Comparison of ENCODE assay signal across 8 mouse cellular contexts in the genomic region with DNA sequence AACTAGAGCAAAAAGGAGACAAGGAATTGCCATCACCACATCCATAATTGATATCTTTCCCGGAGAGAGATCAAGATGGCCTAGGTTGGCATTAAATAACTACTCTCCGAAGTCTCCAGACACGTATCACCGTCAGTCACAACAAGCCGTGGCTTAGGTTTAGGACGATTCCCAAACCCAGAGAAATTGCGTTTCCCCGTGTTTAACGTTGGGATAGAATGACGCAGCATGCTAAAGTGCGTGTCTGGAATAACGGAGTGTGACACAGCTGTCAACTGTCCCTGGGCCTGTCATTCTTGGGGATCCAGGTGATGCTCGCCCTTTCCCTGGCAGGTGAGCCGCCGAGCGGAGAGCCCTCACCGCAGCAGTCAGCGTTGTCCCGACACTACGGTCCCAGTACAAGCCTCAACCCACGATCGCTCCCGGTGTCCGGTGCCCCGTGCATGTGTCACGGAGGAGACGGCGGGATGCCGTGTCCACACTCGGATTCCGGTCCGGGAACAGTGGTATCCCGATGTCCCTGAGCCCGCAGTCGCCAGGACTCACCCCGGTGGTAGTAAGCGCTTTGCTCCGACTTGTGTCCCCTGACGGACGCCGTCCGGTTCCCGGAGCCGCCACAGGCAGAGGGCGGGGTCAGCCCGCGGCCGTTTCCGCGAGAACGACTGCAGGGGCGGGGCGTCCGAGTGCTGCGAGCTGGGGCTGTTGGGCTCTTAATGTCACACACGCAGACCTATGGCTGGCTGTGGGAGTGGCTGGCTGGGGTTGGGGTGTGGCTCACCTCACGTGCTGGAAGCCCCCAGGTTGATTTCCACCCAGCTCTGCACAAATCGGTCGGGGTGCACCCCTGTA. TPM values are rescaled to one million over a fixed set of nuclear protein-coding genes. Genes with fewer than 3 reads are reported as not detected.
A peak's percentile ranks its signal among the peaks of the same experiment; 100 is the strongest.
DNase-seq lines count a peak whose midpoint lies in the region; ATAC-seq and TF ChIP-seq lines count a peak whose summit lies in the region.

No protein-coding gene starts in this region.

- peak overlapping the region; percentile 81 for H3K27ac ChIP-seq in hindbrain, embryonic 10.5 days
- H3K27ac ChIP-seq in lung, embryonic 16.5 days (ENCODE audit: low read length): peak overlapping the region; percentile 73
- H3K27ac ChIP-seq in thymus, adult 2 months (ENCODE audit: control insufficient read depth, insufficient read depth, low read length): peak overlapping the region; percentile 21; the same call in 1 of the 2 replicates

- no peak for TF ChIP-seq CTCF in thymus, adult 2 months (IDR thresholded peaks at IDR 0.05; ENCODE audit: borderline replicate concordance, control insufficient read depth, extremely low read depth, insufficient read depth, low read length, poor library complexity)

- DNase-seq in Muller cell, postnatal 12 days (ENCODE audit: inconsistent ontology term): peak; percentile 95
- peak; percentile 91 for DNase-seq in cerebellum, adult 9-10 months
- peak; percentile 92 for DNase-seq in hindbrain, embryonic 10.5 days (ENCODE audit: low spot score)
- DNase-seq in layer of hippocampus, adult 9-11 months: peak; percentile 90
- peak; percentile 90 for DNase-seq in ovary, adult 18-20 months (ENCODE audit: low spot score)
- peak; percentile 94 for DNase-seq in thymus, adult 2 months

- no peaks in the 10 kb centered on the region for H3K36me3 ChIP-seq in hindbrain, embryonic 10.5 days
- 0 out of 2 replicates have a peak, but pooled peaks cover 3% of the 10 kb centered on the region for H3K36me3 ChIP-seq in lung, embryonic 16.5 days (ENCODE audit: control insufficient read depth, insufficient read depth, low read length)
- 0 out of 2 replicates have a peak, but pooled peaks cover 4% of the 10 kb centered on the region for H3K36me3 ChIP-seq in thymus, adult 2 months (ENCODE audit: control insufficient read depth, insufficient read depth, low read length)

- H3K9me3 ChIP-seq in hindbrain, embryonic 10.5 days: no peaks in the 10 kb centered on the region
- H3K9me3 ChIP-seq in lung, embryonic 16.5 days (ENCODE audit: control insufficient read depth, low read length): no peaks in the 10 kb centered on the region

- H3K27me3 ChIP-seq in hindbrain, embryonic 10.5 days (ENCODE audit: insufficient read depth, poor library complexity, severe bottlenecking): no peaks in the 10 kb centered on the region
- H3K27me3 ChIP-seq in lung, embryonic 16.5 days (ENCODE audit: control insufficient read depth, insufficient read depth, low read depth, low read length): no peaks in the 10 kb centered on the region
- H3K27me3 ChIP-seq in thymus, adult 2 months (ENCODE audit: control insufficient read depth, insufficient read depth, low read length): no peaks in the 10 kb centered on the region

- peak; percentile 82 for ATAC-seq in frontal cortex, adult (ENCODE audit: low TSS enrichment)
- ATAC-seq in lung, embryonic 16.5 days (ENCODE audit: low read depth): peak; percentile 98

- H3K4me2 ChIP-seq in lung, embryonic 16.5 days (ENCODE audit: low read depth, low read length): peak overlapping the region; percentile 74

- H3K4me1 ChIP-seq in hindbrain, embryonic 10.5 days (replicated peaks): peaks cover 7% of the 10 kb centered on the region
- H3K4me1 ChIP-seq in lung, embryonic 16.5 days (replicated peaks; ENCODE audit: control insufficient read depth, insufficient read depth, low read length): 0 out of 2 replicates have a peak, but pooled peaks cover 3% of the 10 kb centered on the region
- 0 out of 2 replicates have a peak, but pooled peaks cover 8% of the 10 kb centered on the region for H3K4me1 ChIP-seq in thymus, adult 2 months (replicated peaks; ENCODE audit: control insufficient read depth, insufficient read depth, low read length)

- no peak for TF ChIP-seq POLR2A in thymus, adult 2 months (IDR thresholded peaks at IDR 0.05; ENCODE audit: control insufficient read depth, extremely low read depth, insufficient read depth, low read length, poor library complexity)

- under 1% methylated on average over 59 of the region's 59 CpGs for WGBS in hindbrain, embryonic 10.5 days
- WGBS in lung, embryonic 16.5 days: under 1% methylated on average over 59 of the region's 59 CpGs
- under 1% methylated on average over 59 of the region's 59 CpGs for WGBS in thymus, adult 2 months

- peak overlapping the region; percentile 66 for H3K4me3 ChIP-seq in hindbrain, embryonic 10.5 days
- H3K4me3 ChIP-seq in lung, embryonic 16.5 days (ENCODE audit: low read length): peak overlapping the region; percentile 91
- H3K4me3 ChIP-seq in thymus, adult 2 months (ENCODE audit: control insufficient read depth, insufficient read depth, low read length): peak overlapping the region; percentile 90

- H3K9ac ChIP-seq in lung, embryonic 16.5 days (ENCODE audit: low read length): peak overlapping the region; percentile 87

RNA-seq across cellular contexts. Expression of a gene that starts 3.6 kb away (rescaled TPM):
- 8.5 and 11.3 TPM in 2 replicates for polyA plus RNA-seq in hindbrain, embryonic 10.5 days (2016; fragmentation: Nextera tagmentation; extraction: Ambion mirVana)
- 31.5 and 34.5 TPM in 2 replicates for polyA plus RNA-seq in lung, embryonic 16.5 days (2015; fragmentation: Nextera tagmentation; extraction: Ambion mirVana)
- polyA plus RNA-seq in thymus, adult 2 months (2012; rRNA removed): 35.9 and 37.6 TPM in 2 replicates

RNA-seq across cellular contexts. Expression of a gene that starts 59.1 kb away (rescaled TPM):
- 1.1 TPM in 2 replicates for polyA plus RNA-seq in hindbrain, embryonic 10.5 days (2016; fragmentation: Nextera tagmentation; extraction: Ambion mirVana)
- polyA plus RNA-seq in lung, embryonic 16.5 days (2015; fragmentation: Nextera tagmentation; extraction: Ambion mirVana): 1.0 and 1.1 TPM in 2 replicates
- 9.6 and 9.8 TPM in 2 replicates for polyA plus RNA-seq in thymus, adult 2 months (2012; rRNA removed)

Comparison
In these comparisons a context has a peak if more than half of its experiments do, and no peak if none do; other contexts are left out.
1. Peak in every context shown above with its lines: DNase-seq, ATAC-seq, H3K4me3 ChIP-seq and H3K27ac ChIP-seq.
2. H3K27ac ChIP-seq: peak in every context shown above with its lines; median percentile 81 in hindbrain, embryonic 10.5 days; 73 in lung, embryonic 16.5 days; 21 in thymus, adult 2 months.